Mouse (Mus musculus) T-helper 17 cell (primary cell): ENCODE data around the gene Gtf2a1l.

ENCODE experiments used
- in situ Hi-C, 2 experiments: fragments of 300-600 bp; cut with MboI, MseI; formaldehyde crosslinking; loops; 1 replicate in 1 of 2; 2 replicates in 1 of 2; pipeline ENCODE4 v1.15.1; 2025; ENCODE audit warnings: high pct_unique_total_duplicates in 2 of 2

The Gtf2a1l gene

DNA sequence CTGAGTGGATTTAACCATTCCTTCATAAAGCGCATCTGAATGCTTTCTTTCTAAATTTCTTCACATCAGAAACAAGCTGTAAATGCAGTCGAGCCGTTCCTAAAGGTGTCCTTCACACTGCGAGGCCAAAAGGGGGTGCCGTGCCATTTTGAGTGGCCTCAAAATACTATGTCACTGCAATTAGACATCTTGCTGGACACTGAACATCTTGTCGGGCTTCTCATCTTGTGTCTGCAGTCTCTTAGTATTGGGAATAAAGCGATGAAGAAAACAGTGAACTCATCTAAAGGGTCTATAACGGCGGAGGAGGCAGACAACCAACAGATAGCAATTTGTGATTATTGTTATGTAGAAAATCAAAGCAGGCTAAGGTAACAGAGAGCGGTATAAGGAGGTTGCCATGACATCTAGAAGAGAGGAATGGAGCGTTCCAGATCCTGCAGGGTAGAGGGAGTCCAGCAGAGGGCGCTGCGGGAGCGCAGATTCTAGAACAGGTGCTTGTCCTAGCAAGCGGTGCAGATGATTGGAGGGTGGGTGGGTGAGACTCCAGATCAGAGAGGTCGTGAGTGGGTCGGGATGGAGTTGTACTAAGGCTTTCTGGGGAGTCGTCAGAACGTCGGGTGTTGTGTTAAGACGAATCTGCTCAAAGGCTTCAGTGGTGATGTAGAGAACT, 15.6 kb upstream of the Gtf2a1l start:
- in situ Hi-C loops: loop anchor here (5.0 to 10.0 kb wide), 4 partner anchors 99 to 1832 kb away; no protein-coding TSS in a partner anchor

DNA sequence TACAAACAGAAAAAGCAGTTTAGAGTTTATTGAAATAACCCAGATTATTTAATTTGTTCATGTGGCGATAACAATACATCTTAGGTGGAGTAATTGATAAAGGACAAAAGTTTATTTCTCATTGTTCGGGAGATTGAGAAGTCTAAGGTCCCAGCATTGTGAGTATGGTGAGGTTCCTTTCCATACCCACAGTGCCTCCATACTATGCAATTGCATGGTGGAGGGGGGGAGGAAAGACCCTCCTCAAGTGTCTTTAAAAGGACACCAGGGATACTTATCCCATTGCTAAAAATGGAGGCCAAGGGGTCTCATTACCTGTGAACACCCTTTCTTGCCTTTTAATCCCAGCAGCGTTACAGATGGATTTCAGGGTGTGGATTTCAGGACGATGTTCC, 15.1 kb upstream of the Gtf2a1l start:
- in situ Hi-C loops: loop anchor here (5.0 to 10.0 kb wide), 4 partner anchors 99 to 1831 kb away; no protein-coding TSS in a partner anchor

DNA sequence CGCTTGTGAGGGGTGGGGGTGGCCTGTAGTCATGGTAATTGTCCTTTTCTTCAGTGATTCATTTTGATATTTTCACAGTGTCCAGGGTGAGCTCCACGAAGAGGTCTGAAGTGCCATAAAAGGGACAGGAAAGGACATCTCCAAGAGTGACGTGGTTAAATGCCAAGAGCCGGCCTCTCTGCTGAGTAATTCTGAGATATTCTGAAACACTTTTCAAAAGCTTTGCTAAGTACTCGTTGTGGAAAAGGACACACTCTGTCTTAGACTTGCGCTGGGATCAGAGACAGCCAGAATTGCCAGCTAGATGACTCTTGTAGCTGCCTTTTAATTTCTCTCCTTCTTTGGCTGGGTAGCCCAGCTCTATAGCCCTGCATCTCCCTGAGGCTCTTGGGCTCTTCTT, 9.9 kb upstream of the Gtf2a1l start:
- in situ Hi-C loops: loop anchor here (5.0 to 10.0 kb wide), 3 partner anchors 96 to 1849 kb away; no protein-coding TSS in a partner anchor

DNA sequence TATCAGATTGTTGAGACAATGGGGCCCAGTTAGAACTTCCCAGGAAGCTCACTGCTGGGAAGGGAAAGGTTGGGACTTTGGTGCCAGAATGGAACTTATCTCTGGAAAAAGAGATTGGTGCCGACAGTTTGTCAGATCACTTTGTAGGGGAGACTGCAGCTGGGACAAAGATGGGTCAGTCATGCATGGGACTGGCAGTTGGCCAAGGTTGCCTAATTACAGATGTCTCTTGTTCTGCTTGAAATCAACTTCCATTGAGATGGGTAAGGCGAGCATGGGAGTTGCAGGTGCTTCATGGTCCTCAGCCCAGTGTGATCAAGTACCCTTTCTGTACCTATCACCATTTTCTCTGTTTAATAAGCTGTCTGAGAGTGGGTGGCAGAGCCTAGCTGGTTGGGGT, 2.4 kb upstream of the Gtf2a1l start:
- in situ Hi-C loops: no loop called here

DNA sequence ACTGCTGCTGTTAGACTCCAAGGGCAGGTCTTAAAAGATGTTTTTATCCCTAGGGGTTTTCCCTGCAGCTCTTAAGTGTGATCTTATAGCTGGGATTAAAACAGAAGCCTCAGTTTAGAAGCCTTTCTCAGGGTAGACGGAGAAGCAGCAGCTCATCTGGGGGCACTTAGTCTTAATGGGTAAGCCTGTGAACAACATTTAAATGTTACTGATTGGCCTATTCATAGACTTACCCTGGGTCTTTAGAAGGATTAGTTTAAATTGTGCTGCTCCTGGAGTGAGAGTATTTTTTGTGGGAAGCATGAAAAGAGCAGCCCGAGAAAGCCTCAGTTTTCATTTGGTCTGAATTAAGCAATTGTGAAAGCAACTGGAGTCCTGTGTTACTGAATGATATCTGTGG, 1.5 kb downstream of the Gtf2a1l start:
- in situ Hi-C loops: no loop called here

DNA sequence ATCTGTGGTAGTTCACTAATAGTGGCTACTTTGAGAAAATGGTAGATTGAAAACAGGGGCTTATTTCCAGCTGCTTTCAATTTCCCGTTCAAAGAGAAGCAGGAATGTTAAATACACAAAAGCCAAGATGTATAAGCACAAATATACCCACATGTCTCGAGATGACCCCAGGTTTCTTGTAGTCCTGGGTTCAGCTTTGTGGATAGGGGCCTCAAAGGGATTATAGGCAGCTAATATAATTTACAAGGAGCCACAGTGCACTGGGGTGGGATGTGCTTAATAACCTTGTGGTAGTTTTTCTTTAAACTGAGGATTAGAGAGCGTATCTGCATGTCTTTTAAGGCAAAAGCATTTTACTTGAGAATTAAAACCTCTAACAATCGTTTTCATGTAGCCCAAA, 2.3 kb downstream of the Gtf2a1l start:
- in situ Hi-C loops: no loop called here

DNA sequence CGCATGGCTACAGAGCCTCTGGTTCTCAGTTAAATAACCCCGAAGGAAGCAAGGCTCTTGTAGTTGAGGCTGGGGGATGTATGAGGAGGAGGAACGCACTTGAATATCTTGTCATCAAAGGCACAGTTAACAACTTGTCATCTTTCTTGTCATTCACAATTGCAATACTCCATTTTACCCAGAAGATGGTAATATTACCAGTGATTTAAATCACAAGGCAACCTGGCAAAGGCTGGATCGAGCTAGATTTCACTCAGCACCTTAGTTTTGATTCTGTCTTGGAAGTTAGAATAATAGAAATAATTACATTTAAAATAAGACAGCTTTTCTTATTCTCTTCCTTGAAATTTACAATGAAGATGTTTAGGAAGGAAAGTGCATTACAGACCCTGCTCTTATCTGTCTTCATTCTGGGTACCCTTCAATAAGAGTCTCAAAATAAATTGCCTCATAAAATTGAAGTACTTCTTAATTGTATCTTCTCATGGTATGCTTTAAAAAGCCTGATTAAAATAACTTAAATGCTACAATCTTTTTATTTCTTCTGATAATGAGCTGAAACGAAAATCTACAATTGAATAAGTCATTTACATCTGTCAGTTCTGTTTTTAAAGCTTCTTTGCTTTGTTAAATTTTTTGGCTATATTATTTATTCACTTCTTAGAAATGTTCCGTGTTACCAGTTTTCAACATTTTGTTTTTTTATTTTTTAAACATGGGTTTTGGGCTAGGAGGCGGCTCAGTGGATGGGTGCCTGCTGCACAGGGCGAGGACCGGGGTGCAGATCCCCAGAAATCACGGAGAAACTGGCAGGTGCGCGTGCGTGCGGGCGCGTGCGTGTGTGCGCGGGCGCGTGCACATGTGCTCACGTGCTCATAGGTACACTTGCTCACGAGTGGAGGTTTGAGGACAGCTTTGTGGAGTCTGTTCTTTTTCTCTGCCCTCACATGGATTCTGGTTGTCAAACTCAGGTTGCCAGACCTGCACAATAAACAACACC, 7.2 kb downstream of the Gtf2a1l start:
- in situ Hi-C loops: no loop called here

DNA sequence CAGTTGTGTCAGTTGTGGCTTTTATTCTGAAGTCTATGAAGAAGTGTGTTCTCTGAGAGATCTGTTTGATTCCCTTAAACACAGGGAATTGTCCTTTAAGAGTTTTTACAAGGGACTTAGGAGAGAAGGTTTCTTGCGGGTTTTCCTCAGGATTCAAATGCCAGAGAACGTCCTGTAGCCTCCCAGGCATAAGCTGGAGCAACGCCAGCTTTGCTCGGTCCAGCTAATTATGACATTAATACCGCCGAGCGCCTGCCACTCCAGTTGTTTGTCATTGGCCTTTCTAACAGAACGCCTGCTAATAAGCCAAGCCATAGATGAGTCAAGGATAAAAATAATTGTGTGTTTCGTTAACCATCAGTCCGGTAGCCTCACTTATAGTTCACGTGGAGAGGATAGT, 19.8 kb downstream of the Gtf2a1l start:
- in situ Hi-C loops: no loop called here

DNA sequence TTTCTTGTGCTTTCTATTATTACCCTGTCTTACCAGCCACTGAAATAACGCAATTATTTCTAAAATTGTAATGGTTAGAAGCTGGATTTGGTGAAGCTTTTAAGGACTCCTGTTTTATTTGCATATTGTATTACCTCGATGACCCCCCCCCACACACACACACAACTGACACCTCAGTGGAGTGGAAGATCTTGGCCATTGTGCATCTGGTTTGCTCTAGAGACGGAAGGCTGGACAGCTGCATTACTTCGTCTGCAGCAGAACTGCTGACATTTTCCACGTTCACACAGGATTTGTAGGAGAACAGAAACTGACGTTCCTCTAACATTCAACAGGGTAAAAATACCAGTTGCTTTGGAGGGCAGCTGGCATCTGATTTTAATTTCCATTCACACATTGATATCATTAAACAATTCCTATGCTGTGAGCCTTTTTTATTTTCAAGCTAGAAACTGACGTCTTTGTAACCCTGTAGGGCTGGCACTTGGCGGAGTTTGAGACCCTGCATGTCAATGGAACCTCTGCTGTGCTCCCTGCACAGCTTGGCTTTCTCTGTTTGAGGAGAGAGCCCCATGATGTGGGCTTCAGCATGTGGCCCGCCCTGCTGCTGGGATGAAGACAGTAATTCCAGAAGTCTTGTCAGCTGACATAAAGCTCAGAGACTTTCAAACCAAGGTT, 28.3 kb downstream of the Gtf2a1l start:
- in situ Hi-C loops: no loop called here

DNA sequence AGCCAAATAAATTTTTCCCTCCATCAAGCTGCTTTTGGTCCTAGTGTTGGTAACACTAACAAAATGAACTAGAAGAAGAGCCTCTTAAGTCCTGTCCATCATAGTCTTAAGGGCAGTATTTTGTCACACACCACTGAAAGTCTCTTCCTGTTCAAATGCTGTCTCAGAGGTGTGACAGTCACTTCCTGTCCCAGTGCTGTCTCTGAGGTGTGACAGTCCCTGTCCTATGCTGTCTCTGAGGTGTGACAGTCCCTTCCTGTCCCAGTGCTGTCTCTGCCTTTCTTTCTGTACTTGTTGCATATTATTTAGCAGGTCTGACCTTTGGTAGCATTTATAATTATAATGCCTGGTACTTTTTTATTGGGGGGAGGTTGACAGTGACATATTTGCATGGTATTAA, 32.4 kb downstream of the Gtf2a1l start:
- in situ Hi-C loops: no loop called here

DNA sequence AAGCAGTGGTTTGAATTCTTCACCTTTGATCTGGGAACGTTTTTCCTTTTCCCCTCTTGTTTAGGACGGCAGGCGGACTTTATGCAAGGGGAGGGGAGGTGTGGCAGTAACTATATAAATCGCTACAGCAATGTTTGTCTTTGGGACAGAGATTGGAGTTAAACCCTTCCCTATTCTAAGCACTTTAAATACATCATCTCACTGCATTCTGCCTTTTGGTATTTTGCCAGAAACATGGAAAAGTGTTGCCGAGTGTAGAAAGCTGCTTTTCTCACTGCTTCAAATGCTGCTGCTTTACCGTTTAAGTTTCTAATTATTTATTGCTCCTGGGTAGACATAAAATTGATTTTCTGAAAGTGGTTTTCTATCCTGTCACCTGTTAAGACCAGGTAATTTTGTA, 33.9 kb downstream of the Gtf2a1l start:
- in situ Hi-C loops: no loop called here

DNA sequence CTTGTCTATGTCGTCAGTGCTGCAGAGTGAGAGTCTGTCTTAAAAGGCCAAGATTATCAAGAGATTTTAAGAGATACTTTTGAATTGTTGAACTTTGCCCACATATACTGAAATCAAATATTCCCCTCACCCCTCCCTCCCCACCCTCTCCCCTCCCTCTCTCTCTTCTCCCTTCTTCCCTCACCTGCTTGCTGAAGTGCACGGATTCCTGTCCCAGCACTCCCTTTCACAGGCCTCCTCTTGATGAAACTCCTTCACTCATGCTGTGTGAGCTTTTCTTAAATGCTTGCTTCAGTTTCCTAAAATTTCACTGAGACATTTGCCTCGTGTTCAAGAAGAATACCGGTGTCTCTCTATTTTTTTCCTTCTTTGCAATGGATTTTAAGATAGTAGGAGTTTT, 34.7 kb downstream of the Gtf2a1l start:
- in situ Hi-C loops: no loop called here

DNA sequence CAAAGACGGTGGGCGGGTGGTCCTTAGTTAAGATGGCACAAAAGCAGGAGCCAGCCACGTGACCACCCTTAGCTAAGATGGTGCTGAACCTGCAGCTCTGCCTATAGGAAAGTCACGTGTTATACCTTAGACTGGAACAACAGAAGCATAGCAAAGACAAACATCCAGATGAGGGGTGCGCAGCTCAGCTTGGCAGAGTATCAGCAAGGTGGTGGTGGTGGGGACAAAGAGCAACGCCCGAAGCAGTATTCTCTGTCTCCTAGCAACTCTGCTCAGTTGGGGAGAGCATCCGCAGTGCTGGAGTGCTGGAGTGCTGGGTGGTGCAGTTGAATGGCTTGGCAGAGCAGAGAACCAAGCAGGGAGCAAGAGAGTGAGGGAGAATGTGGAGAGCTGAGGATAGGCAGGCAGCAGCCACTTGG, 37.8 kb downstream of the Gtf2a1l start:
- in situ Hi-C loops: no loop called here

DNA sequence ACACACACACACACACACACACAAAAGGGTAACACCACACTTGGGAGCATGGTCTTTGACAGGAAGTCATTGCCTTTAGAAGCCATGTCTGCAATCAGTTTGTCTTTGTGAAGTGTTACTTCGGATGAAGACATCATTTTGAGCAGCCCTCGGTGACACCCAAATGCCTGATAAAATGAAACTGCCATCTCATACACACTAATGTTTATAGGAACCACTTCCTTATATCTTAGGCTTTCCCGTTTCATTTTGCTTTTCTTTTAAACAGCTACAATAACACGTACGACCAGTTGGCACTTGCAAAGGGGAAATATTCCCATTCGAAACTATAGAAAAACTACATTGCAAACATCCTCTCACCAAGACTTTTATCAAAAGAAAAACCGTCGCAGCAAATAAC, 81.2 kb downstream of the Gtf2a1l start:
- in situ Hi-C loops: loop anchor here (5.0 to 10.0 kb wide), 2 partner anchors 95 to 97 kb away; no protein-coding TSS in a partner anchor

DNA sequence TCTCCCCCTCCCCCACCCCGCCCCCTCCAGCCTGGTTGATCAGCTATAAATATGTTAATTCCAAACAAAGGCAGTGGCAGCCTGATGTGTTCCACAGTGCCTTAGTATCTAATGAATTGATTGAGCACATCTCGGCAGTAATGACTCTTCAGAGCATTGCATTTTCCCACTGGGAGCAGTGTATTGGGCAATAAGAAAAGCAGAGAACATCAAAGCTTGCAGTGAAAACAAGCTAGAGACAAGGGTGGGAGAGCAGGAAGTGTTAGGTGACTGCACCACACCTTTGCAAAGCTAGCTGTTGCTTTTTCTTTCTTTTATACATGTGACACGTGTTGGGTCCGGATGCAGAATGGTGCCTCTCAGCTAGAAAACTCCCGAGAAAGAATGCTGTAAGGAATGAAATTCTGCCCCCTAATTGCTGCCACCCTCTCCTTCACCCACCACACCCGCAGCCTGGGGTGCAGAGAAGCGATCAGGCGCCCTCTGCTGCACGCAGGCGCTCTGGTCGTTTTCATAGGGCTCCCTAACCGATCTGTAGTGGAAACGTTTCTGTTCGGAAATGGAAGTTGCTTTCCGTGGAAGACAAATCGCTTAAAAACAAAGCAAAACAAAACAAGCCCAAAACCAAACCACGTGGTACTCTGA, 84.5 kb downstream of the Gtf2a1l start:
- in situ Hi-C loops: loop anchor here (5.0 to 10.0 kb wide), 2 partner anchors 98 to 101 kb away; no protein-coding TSS in a partner anchor

DNA sequence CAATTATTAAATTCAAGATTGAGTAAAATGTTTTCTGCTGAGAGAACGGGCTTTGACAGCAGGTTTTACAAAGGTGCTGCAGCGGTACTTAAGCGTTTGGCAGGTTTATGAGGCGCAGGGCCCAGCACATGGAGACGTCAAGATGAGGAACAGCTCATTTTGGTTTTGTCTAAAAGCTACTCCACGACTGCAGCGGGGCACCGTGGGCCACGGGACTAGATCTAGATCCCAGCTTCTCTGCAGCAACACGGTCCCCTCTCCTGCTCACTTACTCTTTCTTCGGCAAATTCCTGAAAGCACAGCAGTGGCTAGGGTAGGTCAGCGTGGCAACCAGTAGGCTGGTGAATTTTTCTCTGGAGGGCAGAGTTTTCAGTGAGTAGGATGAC, 85.0 kb downstream of the Gtf2a1l start:
- in situ Hi-C loops: loop anchor here (5.0 to 10.0 kb wide), 2 partner anchors 99 to 101 kb away; no protein-coding TSS in a partner anchor

DNA sequence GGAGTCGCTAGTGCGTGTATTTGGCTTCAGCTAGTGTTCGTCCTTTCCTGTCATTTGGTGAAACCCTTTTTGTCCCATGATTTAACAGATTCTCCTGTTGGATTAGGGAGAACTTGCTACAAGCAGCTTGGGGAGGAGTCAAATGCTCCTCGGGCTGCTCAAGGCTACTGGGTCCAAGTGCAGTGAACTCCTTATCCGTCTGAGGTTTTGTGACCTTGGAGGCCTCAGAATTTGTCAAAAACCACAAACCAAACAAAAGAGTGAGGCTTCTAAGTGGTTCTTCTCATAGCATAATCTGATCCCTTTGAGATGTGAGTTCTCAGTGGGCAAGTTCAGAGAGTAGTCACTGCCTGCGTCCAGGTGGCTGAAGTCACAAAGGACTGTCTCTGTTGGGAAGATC, 87.3 kb downstream of the Gtf2a1l start:
- in situ Hi-C loops: loop anchor here in 1 of 2 experiments (10.0 kb wide), 1 partner anchor 101 kb away; no protein-coding TSS in a partner anchor

DNA sequence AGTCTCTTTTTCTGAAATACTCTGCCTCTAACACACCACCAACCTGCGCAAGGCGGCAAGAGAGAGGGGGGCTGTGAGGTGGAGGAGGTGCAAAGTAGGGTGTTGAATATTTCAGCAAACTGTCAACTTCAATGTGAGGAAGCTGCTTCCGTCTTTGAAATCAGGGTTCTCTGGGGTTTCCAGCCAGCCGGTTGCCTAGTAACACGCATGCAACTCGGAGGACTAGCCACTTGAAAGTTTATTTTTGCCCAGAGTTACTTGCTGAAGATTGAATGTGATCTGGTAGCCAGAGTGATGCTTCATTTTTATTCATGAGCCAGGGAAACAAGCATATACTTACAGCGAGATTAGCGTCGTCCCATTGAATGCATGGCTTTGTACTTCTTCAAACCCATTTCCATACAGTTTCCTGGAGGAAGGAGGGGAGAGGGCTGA, 89.6 kb downstream of the Gtf2a1l start:
- in situ Hi-C loops: loop anchor here in 1 of 2 experiments (10.0 kb wide), 1 partner anchor 103 kb away; no protein-coding TSS in a partner anchor

DNA sequence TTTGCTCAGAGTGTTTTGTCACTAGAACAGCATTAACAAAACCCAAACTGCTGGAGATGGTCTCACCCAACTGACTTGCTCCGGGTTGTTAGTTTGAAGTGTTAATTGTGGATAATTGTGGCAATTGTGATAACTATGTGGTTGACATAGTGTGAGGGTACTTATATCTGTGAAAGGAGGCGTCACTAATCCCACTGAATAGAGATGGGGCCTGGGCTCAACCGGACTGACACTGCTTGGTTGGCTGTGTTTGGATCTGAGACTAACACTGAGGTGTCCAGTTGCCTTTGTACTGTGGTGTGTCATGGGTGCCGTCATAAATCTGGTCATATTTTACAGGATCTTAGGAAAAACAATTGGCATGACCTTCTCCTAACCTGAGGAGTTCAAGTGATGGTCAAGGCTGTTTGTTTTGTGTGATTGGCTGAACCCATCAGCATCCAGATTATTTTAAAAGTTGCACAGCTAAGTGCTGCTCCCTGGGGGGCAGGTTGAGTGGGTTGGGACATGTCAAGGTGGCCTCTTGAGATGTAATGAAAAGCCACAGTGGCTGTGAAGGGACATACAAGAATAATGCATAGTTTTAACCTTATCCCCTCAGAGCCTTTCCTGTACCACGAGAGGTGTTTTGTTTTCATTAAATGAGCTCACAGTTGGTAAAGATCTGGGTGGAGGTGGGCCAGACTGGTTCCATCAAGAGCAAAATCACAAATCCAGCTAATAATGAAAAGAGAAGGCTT, 95.1 kb downstream of the Gtf2a1l start:
- in situ Hi-C loops: no loop called here

DNA sequence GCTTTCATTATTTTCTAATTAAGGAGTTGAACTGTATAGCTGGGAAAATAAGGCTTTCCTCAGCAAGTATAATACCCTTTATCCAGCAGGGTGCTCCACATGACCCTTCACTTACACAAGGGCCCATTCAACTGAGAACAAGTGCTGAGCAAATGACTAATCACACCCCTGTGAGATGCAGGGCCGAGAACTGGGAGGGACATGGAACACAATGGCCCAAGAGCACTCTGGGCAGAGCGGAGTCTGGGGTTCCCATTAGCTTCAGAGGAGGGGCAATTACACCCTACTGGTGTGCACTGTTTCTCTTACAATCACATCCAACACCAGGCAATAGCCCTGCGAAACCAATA, 95.7 kb downstream of the Gtf2a1l start:
- in situ Hi-C loops: no loop called here
